In the genomic region with DNA sequence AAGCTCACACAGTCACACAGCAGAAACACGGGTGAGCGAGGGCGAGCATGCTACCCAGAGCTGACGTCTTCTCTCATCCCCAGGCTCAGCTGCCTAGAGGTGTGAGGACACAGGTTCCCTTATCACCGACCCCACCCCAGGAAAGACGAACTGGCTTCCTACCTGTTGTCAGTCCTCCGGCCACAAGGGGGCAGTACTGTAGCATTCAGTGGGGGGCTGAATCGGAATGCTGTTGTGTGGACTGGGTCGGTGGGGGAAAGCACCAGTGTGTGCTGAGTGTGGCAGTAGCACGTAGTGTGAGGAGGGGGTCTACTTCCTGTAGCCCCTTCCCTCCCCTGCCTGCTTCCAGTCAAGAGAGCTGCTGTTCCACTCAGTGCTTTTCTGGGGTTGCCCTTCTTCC, we compare ENCODE assay signal across 8 mouse cellular contexts. TPM values are rescaled to one million over a fixed set of nuclear protein-coding genes. Genes with fewer than 3 reads are reported as not detected.
DNase-seq lines count a peak whose midpoint lies in the region; ATAC-seq and TF ChIP-seq lines count a peak whose summit lies in the region.

No protein-coding gene starts in this region.

- POLR2A ChIA-PET in Patski (lab: Charles Lee): no interaction called here

- CTCF ChIA-PET in Patski (lab: Charles Lee): interaction anchor here (0.7 to 2.9 kb wide), 11 partner anchors 9 to 110 kb away, joined by 3 to 15 read pairs (median 5); no protein-coding TSS in a partner anchor

- ATAC-seq in Patski: no peak

- intact Hi-C loops in heart, postnatal 25 days (cut with DNase I): loop anchor here (2.0 to 5.0 kb wide), 2 partner anchors 51 to 109 kb away; no protein-coding TSS in a partner anchor

- H3K27me3 ChIP-seq in Patski: peaks cover 11% of the 10 kb centered on the region

- in situ Hi-C loops in Patski (cut with MboI; ENCODE audit: low pct_unique_long_range_greater_than_20kb): no loop called here

- peak; percentile 84 for TF ChIP-seq CTCF in Patski (IDR thresholded peaks at IDR 0.05)

- DNase-seq in heart, adult 18-20 months: peak; percentile 39 to 83
- DNase-seq in heart, postnatal 25 days (ENCODE audit: low spot score): no peak
- peak; percentile 50 for DNase-seq in 3T3-L1 (ENCODE audit: low read depth, low spot score)
- no peak for DNase-seq in Patski (ENCODE audit: low read depth, low spot score)
- peak; percentile 65 for DNase-seq in embryo, embryonic 10 days (ENCODE audit: low spot score)
- peak; percentile 46 to 82 for DNase-seq in kidney, postnatal 36 days
- DNase-seq in retina, embryonic 14.5 days (ENCODE audit: low spot score): peak; percentile 56
- DNase-seq in yolk sac, embryonic 10.5 days (ENCODE audit: low spot score): no peak

RNA-seq across cellular contexts. Expression of gene Fam163b, which starts 16.3 kb away (rescaled TPM):
- total RNA-seq in heart, adult 18-20 months (2021): under 1 TPM; 0.37 to 0.39 TPM
- under 1 TPM; 0.34 to 0.48 TPM for total RNA-seq in heart, postnatal 25 days (2021)
- polyA plus RNA-seq in Patski (2021): not detected

RNA-seq across cellular contexts. Expression of gene Dbh, which starts 39.1 kb away (rescaled TPM):
- 1 to 10 TPM; 1.6 to 1.7 TPM for total RNA-seq in heart, adult 18-20 months (2021)
- total RNA-seq in heart, postnatal 25 days (2021): 1 to 10 TPM; 2.1 to 2.7 TPM
- polyA plus RNA-seq in Patski (2021): not detected

RNA-seq across cellular contexts. Expression of gene Adamtsl2, which starts 46.8 kb away (rescaled TPM):
- 10 to 100 TPM in 1 of 2 experiments, 1 to 10 TPM in 1; 4.5 to 10.1 TPM for total RNA-seq in heart, adult 18-20 months (2021)
- total RNA-seq in heart, postnatal 25 days (2021): 10 to 100 TPM; 19.1 to 26.8 TPM
- polyA plus RNA-seq in Patski (2021): 0.49 TPM

RNA-seq across cellular contexts. Expression of gene Mymk, which starts 54.0 kb away (rescaled TPM):
- total RNA-seq in heart, adult 18-20 months (2021): not detected
- total RNA-seq in heart, postnatal 25 days (2021): not detected
- 0.22 TPM for polyA plus RNA-seq in Patski (2021)

Comparison
In these comparisons a context has a peak if more than half of its experiments do, and no peak if none do; other contexts are left out.
1. DNase-seq: peak in heart, adult 18-20 months (2 of 2), 3T3-L1 (single experiment), embryo, embryonic 10 days (single experiment), kidney, postnatal 36 days (2 of 2) and retina, embryonic 14.5 days (single experiment); none in heart, postnatal 25 days (single experiment), Patski (single experiment) and yolk sac, embryonic 10.5 days (single experiment).